Mouse (Mus musculus) monocyte, adult 2 months (primary cell): ENCODE measurements around the gene Acsbg2.

Experiments used
- DNase-seq, 2 experiments: peaks; one replicate each; pipeline ENCODE4 v3.0.0; 2022; ENCODE audit warnings: low spot score in 2 of 2, low read depth in 1 of 2

The Acsbg2 gene

GRCm38 (mm10) chr17:56872512-56872911 lies 1.7 kb downstream of the Acsbg2 start:
- DNase-seq: no peak

DNA sequence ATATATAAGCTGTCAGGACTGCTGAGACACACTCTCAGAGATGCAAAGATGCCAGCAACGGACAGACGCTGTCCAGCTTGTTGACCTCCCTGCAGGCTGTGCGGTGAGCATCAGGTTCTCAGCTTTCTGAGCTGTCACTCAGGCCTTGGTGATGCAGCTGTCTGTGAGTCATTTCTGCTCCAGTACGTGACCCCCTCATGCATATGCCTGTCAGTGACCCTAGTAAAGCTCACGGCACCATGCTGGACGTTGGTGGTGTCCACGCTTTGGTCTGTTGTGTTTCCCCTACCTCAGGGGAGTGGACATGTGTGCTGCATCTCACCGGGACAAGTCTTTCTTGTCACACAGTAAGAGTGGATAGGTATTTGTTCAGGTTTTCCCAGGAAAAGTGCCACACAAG lies 2.5 kb downstream of the Acsbg2 start:
- no peak for DNase-seq

DNA sequence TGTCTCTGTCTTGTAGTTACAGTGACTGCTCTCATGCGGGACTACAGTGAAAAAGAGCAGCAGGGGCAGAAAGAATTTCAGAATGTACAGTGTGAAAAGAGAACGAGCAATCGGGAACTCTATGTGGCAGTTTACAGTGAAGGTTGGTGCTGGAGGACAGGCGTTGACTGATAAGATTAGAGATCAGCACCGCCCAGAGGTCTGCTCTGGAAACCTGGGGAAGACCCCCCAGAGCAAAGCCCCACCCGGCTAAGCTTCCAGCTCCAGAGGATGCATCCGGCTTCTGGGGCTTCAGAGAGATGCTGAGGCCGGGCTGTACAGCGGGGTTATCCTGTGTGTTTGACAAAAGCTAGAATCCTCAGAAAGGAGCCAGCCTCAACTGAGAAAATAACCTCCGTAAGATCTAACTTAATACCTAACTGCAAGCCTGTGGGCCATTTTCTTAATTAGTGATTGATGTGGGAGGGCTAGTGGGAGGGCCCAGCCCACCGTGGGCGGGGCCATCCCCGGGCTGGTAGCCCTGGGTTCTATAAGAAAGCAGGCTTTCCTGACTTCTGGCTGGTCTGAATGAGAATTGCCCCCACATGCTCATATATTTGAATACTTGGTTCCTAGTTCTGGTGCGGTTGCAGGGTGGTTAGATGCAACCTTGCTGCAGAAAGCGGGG lies 3.8 kb downstream of the Acsbg2 start:
- DNase-seq: no peak

- no peak for DNase-seq
These were observed 4.7 kb downstream of the Acsbg2 start for GRCm38 (mm10) chr17:56869481-56869977.

DNA sequence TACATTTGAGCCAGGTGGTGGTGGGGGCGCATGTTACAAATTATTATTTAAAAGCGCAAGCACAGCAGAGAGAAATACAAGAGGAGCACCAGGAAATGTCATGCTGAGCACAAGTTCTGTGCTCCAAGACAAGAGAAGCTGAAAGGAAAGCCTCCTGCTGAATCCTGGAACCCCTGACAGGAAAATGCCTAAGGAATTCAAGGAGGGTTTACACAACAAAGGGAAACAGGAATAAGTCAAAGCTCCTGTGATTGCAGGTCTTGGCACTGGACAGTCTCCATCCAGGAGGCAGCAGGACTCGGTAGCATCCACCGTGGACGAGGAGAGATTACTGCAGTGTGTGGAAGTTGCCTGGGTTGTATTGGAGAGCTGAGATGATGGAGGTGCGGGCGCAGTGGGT lies 8.2 kb downstream of the Acsbg2 start:
- DNase-seq: no peak

GRCm38 (mm10) chr17:56861197-56861596 lies 13.1 kb downstream of the Acsbg2 start:
- DNase-seq: no peak

GRCm38 (mm10) chr17:56858922-56859321 lies 15.3 kb downstream of the Acsbg2 start:
- no peak for DNase-seq

DNA sequence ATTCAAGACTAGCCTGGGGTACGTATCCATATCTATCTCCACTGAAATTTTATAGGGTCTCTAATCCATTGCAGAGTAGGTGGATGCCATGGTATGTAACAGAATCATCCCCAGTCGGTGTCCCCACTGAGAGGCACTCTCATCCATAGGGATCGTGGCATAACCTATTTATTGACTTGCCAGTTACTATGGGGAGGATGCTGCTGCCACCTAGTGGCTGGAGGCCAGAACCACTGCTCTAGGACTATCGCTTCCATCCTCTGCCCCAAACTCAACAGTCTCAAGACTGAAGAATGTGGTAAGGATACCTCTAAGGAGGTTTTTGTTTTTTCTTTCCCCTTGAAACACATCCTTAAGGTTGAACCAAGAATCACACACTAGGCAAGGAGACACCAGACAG lies 16.0 kb downstream of the Acsbg2 start:
- DNase-seq: peak; percentile 14 to 48

GRCm38 (mm10) chr17:56855421-56855820 lies 18.8 kb downstream of the Acsbg2 start:
- DNase-seq: no peak

- no peak for DNase-seq
These were observed 23.1 kb downstream of the Acsbg2 start for GRCm38 (mm10) chr17:56851167-56851566.

- DNase-seq: no peak
These were observed 24.5 kb downstream of the Acsbg2 start for GRCm38 (mm10) chr17:56849710-56850109.

- no peak for DNase-seq
These were observed 25.5 kb downstream of the Acsbg2 start for GRCm38 (mm10) chr17:56848785-56849184.

DNA sequence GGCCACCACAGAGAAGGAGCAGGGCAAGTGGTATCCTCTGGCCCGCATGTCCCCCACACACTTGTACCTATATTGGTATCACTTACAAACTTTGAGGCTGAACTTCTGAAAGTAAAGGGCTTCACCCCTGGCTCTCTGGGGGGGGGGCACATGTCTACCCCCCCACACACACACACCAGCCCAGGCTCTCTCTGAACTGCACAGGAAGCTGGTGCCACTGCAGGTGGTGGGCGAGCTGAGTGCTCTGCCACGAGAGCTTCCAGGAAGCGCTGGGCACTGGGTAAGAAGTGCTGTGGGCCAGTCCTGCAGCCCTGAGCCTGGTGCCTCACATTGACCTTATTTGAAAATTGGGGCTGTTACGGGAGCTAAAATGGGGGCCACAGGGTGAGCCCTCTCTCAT lies 30.6 kb downstream of the Acsbg2 start:
- no peak for DNase-seq

DNA sequence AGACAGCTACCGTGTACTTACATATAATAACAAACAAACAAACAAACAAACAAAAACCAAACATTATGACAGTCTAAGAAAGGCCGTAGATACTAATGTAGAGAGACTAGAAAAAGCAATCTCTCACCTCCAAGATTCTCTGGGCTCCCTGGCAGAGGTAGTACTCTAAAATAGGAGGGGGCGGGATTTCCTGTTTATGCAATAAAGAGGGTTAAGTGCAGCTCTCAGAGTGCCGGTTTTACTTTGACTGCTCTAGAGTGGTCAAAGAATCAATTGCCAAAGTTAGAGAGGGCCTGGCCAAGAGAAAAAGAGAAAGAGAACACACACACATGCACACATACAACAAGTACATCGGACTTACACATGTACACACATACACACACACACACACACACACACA lies 32.1 kb downstream of the Acsbg2 start:
- no peak for DNase-seq

DNA sequence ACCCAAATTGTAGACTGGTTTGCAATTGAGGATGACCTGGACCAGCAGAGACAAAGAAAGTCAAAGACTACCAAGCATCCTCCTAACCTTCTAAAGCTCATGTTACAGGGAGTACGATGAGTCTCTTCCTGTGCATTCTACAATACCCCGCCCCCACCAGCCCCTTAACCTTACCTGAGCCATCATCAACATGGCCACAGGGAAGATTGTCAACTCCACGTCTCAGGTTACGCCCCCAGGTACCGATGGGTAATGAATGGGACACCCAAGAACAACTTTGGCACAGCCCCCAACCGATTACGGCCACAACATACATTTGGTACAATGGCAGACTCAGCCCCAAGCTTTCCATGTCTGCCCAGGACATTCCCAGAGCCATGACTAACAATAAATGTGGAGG lies 33.7 kb downstream of the Acsbg2 start:
- no peak for DNase-seq

GRCm38 (mm10) chr17:56836336-56836735 lies 37.9 kb downstream of the Acsbg2 start:
- no peak for DNase-seq

DNA sequence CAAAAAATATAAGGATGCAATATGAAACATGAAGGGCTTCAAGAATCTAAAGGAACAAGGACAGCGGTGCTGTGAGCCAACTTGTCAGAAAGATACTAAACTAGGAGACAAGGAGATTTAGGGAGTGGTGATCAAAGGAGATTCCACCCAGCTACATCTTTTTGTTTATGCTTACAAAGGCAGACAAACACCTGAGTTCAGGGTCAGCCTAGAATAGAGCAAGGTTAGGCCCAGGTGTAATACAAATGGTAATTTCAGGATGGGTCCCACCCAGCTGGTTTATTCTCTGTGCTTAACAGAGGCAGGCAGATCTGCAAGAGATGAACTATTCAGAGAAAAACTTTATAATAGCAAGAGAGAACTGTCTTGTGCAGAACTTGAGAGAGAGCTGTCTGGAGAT lies 40.9 kb downstream of the Acsbg2 start:
- DNase-seq: no peak

DNA sequence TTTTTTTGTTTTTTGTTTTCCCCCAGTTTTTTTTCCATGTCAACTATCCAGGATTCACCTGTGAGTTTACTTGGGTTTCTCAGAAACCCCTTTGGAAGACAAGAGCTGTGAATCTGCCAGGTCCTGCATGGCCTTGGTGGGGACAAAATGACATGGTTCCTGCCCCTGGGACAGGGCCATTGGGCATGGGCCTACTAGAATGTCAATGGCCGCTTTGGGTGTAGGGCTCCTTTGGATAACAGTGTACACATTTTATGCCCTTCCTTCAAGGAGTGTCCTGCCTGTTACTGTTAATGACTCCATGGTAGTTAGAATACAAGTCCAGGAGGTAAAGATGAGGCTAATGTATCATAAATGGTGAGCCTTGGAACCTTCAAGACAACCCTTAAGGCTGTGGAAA lies 41.3 kb downstream of the Acsbg2 start:
- no peak for DNase-seq

DNA sequence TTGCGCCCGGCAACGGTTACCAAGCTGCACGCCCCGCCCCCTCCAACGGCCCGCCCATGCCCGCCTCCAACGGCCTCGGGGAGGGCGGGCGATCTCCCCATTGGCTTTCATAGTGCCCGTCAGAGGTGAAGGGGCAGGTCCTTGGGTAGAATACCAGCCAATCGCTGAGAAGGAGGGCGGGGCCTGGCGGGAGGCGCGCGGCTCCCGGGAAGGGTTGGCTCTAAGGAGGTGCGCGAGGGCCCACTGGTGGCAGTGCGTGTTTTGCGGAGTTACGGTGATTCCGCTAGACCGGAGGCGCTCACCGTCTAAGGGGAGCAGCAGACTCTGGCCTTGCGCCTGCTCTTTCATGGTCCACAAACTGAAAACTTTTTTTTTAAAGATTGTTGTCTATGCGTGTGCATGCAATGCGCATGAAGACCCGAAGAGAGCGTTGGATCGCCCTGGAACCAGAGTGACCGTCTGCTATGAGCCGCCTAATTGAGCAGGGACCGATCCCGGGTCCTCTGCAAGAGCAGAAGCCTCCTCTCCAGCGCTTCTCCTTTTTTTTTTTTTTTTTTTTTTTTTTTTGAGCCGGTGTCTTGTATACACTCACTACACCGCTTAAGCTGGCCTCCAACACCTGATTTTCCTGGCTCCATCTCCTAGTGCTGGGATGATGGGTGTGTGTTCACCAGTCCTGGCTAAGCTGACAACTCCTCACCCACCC lies 43.0 kb downstream of the Acsbg2 start:
- peak; percentile 96 to 97 for DNase-seq

GRCm38 (mm10) chr17:56830411-56831110 lies 43.7 kb downstream of the Acsbg2 start, which contains the start of gene Rfx2:
Rfx2 (minus strand) TSS chr17:56831013.
- DNase-seq: no peak

- no peak for DNase-seq
These were observed 44.5 kb downstream of the Acsbg2 start for GRCm38 (mm10) chr17:56829795-56830194.

DNA sequence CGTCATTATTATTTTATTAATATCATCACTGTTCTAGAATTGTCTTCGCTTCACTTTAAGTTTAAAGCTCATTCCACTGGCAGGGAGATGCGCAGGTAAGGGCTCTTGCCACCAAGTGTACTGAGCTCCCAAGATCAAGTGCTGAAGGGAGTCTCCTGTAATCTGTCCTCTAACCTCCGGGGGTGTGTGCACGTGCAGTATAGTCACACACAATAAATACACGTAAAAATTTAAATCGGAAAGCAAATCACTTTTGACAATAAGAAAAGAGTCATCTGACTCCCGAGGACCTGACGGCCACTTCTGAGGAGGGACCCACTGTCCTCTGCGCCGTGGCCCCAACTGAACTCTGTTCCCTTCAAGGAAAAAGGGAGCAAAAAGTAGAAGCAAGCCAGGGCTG lies 45.1 kb downstream of the Acsbg2 start:
- DNase-seq: no peak
